Mouse (Mus musculus): ENCODE data around the gene Tgfb3. TPM values are rescaled to one million over a fixed set of nuclear protein-coding genes. Genes with fewer than 3 reads are reported as not detected.

Gene Tgfb3
- polyA plus RNA-seq, 1 experiment from 2014 or later = 6.1 TPM

DNA sequence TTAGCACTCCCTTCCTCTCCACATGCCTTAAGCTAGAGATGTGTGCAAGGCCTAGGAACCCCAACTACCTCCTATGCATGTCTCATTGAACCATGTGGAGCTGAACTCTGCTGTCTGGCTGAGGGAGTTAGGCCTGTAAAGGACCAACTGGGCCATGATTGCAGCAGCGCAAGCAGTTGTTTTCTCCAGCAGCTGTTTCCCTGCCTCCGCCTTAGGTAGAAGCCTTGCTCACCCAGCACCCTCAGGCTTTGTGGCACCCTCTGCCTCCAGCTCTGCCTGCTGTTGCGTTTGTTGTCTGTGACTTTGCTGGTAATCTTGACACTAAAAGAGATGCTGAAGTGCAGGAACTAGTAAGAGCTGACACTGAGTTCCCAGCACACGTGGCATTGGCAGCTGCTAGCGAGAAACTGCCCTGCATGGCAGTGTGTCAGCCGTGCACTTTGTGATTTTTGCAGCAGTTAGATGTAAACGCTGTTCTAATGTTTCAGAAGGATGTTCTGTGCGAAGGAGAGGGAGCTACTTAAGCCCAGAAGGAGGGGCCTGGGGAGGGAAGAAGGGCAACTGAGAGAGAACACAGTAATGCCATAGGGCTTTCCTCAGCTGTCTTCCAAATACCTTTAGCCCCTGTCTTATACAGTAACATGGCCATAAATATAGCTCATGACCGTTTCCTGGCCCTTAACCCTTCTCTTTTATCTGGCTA, 56.4 kb downstream of the Tgfb3 start:
- no peak for DNase-seq (ENCODE audit: extremely low spot score, low spot score)
- H3K27ac ChIP-seq = no peak overlapping the region
- 85% methylated on average over 9 of the region's 9 CpGs for WGBS
- peaks cover 13% of the 10 kb centered on the region; the same call in 1 of the 2 replicates for H3K4me1 ChIP-seq
- H3K4me3 ChIP-seq = no peak overlapping the region
- H3K36me3 ChIP-seq (replicated peaks) = no peaks in the 10 kb centered on the region
- H3K9me3 ChIP-seq = no peaks in the 10 kb centered on the region
- no peaks in the 10 kb centered on the region for H3K27me3 ChIP-seq (ENCODE audit: poor library complexity, severe bottlenecking)

DNA sequence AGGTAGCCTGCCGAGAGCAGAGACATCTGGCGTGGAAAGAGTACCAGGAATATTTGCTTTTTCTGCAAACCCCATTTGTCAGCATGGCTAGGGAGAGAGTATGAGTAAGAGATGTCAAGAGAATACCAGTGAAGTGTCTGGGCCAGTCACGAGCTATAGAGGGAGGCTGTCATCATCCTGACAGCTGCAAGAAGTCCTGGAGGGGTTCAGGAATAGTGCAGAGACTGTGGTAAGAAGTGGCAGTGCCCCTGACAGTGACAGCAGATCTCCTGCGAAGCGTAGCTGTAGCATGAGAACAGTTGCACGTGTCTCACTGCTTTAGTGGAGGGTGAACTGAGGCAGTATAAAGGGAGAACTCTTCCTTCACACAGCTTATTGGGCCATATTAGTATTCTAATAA, 57.3 kb downstream of the Tgfb3 start:
- H3K27me3 ChIP-seq (ENCODE audit: poor library complexity, severe bottlenecking) = no peaks in the 10 kb centered on the region
- 90% methylated on average over 6 of the region's 6 CpGs for WGBS

DNA sequence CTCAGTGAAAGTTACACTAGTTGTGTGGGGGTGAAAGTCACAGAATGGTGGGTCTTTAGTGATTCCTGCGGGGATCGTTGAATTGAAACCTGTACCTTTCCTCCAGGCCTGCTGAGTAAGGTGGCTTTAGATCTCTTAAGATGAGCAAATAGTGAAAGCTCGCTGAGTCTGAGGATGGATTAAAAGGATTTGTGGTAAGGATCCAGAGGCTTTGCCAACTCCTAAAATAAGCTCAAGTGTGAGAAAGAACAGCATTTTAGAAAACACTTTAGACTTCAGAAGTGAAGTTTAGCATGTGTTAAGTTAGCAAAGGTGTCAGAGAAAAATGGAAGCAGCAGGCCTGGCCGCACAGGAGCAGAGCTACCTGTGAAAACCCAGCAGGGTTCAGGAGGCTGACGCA, 61.5 kb downstream of the Tgfb3 start:
- 64% methylated on average over 5 of the region's 5 CpGs for WGBS
- H3K36me3 ChIP-seq (replicated peaks) = no peaks in the 10 kb centered on the region
- no peak for DNase-seq (ENCODE audit: extremely low spot score, low spot score)
- H3K9me3 ChIP-seq = no peaks in the 10 kb centered on the region
- no peak overlapping the region for H3K27ac ChIP-seq
- peaks cover 6% of the 10 kb centered on the region for H3K4me1 ChIP-seq
- H3K27me3 ChIP-seq (ENCODE audit: poor library complexity, severe bottlenecking) = no peaks in the 10 kb centered on the region
- no peak overlapping the region for H3K4me3 ChIP-seq

More for the DNA sequence above, 57.3 kb downstream of the Tgfb3 start:
- peaks cover 13% of the 10 kb centered on the region for H3K4me1 ChIP-seq
- DNase-seq (ENCODE audit: extremely low spot score, low spot score) = no peak
- no peak overlapping the region for H3K27ac ChIP-seq
- no peaks in the 10 kb centered on the region for H3K36me3 ChIP-seq (replicated peaks)
- no peaks in the 10 kb centered on the region for H3K9me3 ChIP-seq
- H3K4me3 ChIP-seq = no peak overlapping the region

DNA sequence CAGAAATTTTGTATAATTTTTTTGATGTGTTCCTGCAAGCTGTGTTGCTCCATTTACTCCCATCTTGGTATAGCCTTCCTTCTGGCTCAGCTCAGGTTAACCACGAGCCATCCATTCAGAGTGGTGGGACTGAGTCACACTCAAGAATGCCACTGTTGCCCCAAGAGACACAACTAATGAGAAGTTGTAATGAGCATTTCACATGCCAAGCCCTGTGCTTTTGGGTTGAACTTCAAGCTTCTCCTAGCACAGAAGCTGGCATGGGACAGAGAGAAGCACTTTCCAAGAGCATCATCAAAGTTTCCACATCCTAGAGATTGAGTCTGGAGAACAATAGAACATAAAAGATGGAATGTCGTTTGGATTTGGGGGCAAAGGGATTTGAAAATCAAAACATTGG, 63.7 kb downstream of the Tgfb3 start:
- Histone ChIP-seq H3K4me3 (no peak overlapping the region), H3K36me3 (replicated peaks) (no peaks in the 10 kb centered on the region), H3K4me1 (peaks cover 6% of the 10 kb centered on the region), H3K27me3 (ENCODE audit: poor library complexity, severe bottlenecking) (no peaks in the 10 kb centered on the region), H3K27ac (no peak overlapping the region), H3K9me3 (no peaks in the 10 kb centered on the region)
- WGBS = 81% methylated on average over 2 of the region's 2 CpGs
- no peak for DNase-seq (ENCODE audit: extremely low spot score, low spot score)

DNA sequence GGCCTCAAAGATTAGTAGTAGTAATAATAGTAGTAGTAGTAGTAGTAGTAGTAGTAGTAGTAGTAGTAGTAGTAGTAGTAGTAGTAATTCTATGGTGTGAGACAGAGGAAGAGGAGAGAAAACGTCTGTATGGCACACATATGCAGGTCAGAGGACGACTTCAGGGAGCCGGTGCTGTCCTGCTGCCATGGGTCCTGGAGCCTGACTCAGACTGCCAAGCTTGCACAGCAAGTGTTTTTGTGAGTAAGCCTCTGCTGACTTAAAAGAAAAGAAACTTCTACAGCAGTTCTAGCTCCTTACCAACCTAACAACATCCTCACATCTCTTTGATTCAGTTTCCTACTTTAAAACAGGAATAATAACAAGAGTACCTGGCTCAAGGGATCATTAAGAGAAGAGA, 64.2 kb downstream of the Tgfb3 start:
- peaks cover 6% of the 10 kb centered on the region for H3K4me1 ChIP-seq
- H3K27ac ChIP-seq = no peak overlapping the region
- H3K9me3 ChIP-seq = no peaks in the 10 kb centered on the region
- no peak for DNase-seq (ENCODE audit: extremely low spot score, low spot score)
- H3K27me3 ChIP-seq (ENCODE audit: poor library complexity, severe bottlenecking) = no peaks in the 10 kb centered on the region
- 93% methylated on average over 3 of the region's 3 CpGs for WGBS
- no peaks in the 10 kb centered on the region for H3K36me3 ChIP-seq (replicated peaks)
- H3K4me3 ChIP-seq = no peak overlapping the region

DNA sequence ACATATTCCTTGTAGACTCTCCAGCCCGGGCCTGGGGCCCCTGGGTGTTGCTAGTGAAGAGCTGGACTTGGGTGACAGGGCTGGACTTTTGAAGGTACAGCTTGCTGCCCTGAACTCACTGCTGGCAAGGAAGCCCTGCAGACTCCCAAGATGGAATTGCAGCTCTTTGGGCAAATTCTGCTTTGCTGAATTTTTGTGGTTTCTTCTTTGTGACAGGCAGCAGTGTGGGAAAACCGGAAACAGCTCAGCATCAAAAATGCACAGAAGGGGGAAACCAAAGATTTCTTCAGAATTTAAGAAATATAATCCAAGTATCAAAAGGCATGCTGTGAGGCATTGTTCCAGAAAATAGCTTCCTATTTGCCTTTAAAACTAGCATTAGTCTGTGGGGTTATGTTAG, 64.7 kb downstream of the Tgfb3 start:
- WGBS = 95% methylated on average over 2 of the region's 2 CpGs
- Histone ChIP-seq H3K4me3 (no peak overlapping the region), H3K27ac (no peak overlapping the region)

DNA sequence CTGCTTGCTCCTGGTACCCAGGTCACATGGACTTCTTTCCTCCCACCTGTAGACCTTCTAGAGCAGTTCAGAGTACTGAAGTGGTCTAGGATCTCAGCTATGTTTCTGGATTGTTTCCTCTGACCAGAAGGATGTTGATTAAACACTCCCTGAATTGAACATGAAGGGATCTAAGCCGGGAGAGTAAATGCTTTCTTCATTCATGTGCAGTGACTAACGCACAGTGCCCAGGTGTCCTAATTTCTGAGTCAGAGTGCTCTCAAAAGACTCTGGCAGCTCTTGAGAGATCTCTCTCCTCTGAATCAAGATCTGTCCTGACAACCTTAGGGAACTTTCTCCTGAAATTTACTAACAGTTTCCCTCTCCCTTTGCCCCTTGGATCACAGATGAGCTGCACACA, 66.6 kb downstream of the Tgfb3 start:
- Histone ChIP-seq H3K27me3 (ENCODE audit: poor library complexity, severe bottlenecking) (no peaks in the 10 kb centered on the region), H3K9me3 (no peaks in the 10 kb centered on the region), H3K4me1 (peaks cover 11% of the 10 kb centered on the region), H3K36me3 (replicated peaks) (no peaks in the 10 kb centered on the region), H3K4me3 (no peak overlapping the region), H3K27ac (no peak overlapping the region)
- DNase-seq (ENCODE audit: extremely low spot score, low spot score) = no peak
- WGBS = 94% methylated on average over 2 of the region's 2 CpGs

More for the DNA sequence above, 64.7 kb downstream of the Tgfb3 start:
- Histone ChIP-seq H3K9me3 (no peaks in the 10 kb centered on the region), H3K27me3 (ENCODE audit: poor library complexity, severe bottlenecking) (no peaks in the 10 kb centered on the region), H3K36me3 (replicated peaks) (no peaks in the 10 kb centered on the region), H3K4me1 (peaks cover 6% of the 10 kb centered on the region)
- no peak for DNase-seq (ENCODE audit: extremely low spot score, low spot score)

DNA sequence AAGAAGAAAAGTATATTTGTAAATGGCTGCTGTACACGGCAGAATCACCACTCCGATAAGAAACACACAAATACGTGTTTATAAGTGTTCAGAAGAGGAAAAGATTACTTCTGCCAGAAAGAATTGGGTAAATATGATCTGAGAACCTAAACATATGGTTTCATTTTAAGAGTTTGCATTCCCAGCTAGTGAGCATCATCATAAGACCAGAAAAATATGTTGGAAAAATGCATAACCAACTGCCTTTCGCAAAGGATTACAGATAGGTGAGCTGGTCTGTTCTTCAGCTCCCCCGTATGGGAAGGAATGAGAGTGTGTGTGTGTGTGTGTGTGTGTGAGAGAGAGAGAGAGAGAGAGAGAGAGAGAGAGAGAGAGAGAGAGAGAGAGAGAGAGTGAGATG, 68.2 kb downstream of the Tgfb3 start:
- H3K27me3 ChIP-seq (ENCODE audit: poor library complexity, severe bottlenecking) = no peaks in the 10 kb centered on the region
- no peak for DNase-seq (ENCODE audit: extremely low spot score, low spot score)
- peaks cover 8% of the 10 kb centered on the region; the same call in 1 of the 2 replicates for H3K4me1 ChIP-seq
- no peaks in the 10 kb centered on the region for H3K36me3 ChIP-seq (replicated peaks)
- 88% methylated on average over 5 of the region's 5 CpGs for WGBS
- H3K27ac ChIP-seq = no peak overlapping the region
- no peaks in the 10 kb centered on the region for H3K9me3 ChIP-seq
- H3K4me3 ChIP-seq = no peak overlapping the region

DNA sequence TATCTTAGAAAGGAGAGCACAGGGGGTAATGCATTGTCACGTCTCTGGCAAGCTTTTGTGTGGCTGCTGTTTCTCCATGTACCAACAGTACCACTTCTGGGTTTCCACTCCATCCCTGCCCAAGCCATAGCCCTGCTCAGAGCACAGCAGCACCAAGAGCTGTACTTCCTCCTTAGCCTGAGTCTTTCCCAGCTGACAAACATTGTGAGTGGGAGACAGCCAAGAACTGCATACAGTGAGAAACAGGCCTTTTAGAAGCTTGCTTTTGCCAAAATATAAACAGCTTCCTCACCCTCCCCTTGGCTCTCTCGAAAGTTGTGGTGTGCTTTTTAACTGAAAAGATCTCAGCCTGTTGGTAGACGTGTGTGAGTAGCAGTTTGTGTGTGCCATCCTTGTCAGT, 71.5 kb downstream of the Tgfb3 start:
- H3K9me3 ChIP-seq = no peaks in the 10 kb centered on the region
- H3K27me3 ChIP-seq (ENCODE audit: poor library complexity, severe bottlenecking) = no peaks in the 10 kb centered on the region
- H3K4me3 ChIP-seq = no peak overlapping the region
- H3K36me3 ChIP-seq (replicated peaks) = no peaks in the 10 kb centered on the region
- no peak overlapping the region for H3K27ac ChIP-seq
- 72% methylated on average over 3 of the region's 3 CpGs for WGBS
- 0 out of 2 replicates have a peak, but pooled peaks cover 5% of the 10 kb centered on the region for H3K4me1 ChIP-seq
- DNase-seq (ENCODE audit: extremely low spot score, low spot score) = no peak

Other genes starting within 250 kb of the Tgfb3 start
- 73.7 and 77.5 TPM in 2 replicates for gene Ift43, start 3.5 kb upstream of the Tgfb3 start, polyA plus RNA-seq (2016; fragmentation: Nextera tagmentation; extraction: Ambion mirVana)
- 16.6 and 18.3 TPM in 2 replicates for gene Gpatch2l, start 162.8 kb upstream of the Tgfb3 start, polyA plus RNA-seq (2016; fragmentation: Nextera tagmentation; extraction: Ambion mirVana)

Measured in forebrain, embryonic 10.5 days (tissue).